In the genomic region with DNA sequence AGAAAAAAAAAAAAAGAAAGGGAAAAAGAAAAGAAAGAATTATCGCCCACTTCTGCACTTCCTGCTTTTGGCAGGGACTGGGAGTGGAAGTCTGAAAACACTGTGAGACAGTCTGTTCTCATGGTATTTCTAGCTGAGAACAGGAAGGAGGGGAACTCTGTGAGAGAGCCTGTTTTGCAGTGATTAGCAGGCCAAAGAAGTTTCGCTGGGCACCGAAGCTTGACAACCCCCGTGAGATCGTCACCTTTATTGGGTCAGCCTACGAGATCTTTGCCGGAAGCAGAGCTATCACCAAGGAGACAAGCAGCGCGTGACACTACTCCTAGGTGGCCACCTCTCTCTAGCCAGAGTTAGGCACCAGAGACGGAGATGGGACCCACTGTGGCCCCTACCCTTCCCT, we compare ENCODE assay signal across 8 mouse cellular contexts.
DNase-seq lines count a peak whose midpoint lies in the region; ATAC-seq lines count a peak whose summit lies in the region.

No protein-coding gene starts in this region.

- H3K27ac ChIP-seq in heart, embryonic 13.5 days (replicated peaks), result peak overlapping the region; percentile 61
- no peak overlapping the region for H3K27ac ChIP-seq in liver, embryonic 13.5 days

- H3K36me3 ChIP-seq in heart, embryonic 13.5 days, result no peaks in the 10 kb centered on the region
- no peaks in the 10 kb centered on the region for H3K36me3 ChIP-seq in liver, embryonic 13.5 days
- no peaks in the 10 kb centered on the region for H3K36me3 ChIP-seq in splenic B cell, adult 2 months (ENCODE audit: control insufficient read depth, insufficient read depth, low read length, poor library complexity, severe bottlenecking)

- WGBS in heart, embryonic 13.5 days, result 47% methylated on average over 10 of the region's 10 CpGs
- WGBS in liver, embryonic 13.5 days (ENCODE audit: insufficient replicate concordance), result 11% methylated on average over 10 of the region's 10 CpGs

- no peaks in the 10 kb centered on the region for H3K9me3 ChIP-seq in heart, embryonic 13.5 days
- H3K9me3 ChIP-seq in liver, embryonic 13.5 days (replicated peaks), result no peaks in the 10 kb centered on the region

- peak overlapping the region; percentile 47 for H3K4me2 ChIP-seq in heart, embryonic 13.5 days
- peak overlapping the region; percentile 42 for H3K4me2 ChIP-seq in liver, embryonic 13.5 days

- peak overlapping the region; percentile 14; the same call in 1 of the 2 replicates for H3K4me3 ChIP-seq in heart, embryonic 13.5 days
- H3K4me3 ChIP-seq in liver, embryonic 13.5 days (replicated peaks), result peak overlapping the region; percentile 10; the same call in 1 of the 2 replicates

- DNase-seq in layer of hippocampus, adult 11-12 months (ENCODE audit: low spot score), result peak; percentile 40
- DNase-seq in layer of hippocampus, postnatal 25 days (ENCODE audit: extremely low spot score in 1 of 2, low spot score in 1 of 2), result no peak
- DNase-seq in MN1 (ENCODE audit: low spot score), result peak; percentile 9
- no peak for DNase-seq in liver, embryonic 13.5 days
- peak; percentile 87 for DNase-seq in splenic B cell, adult 2 months (ENCODE audit: low read depth, low spot score)
- DNase-seq in urinary bladder, adult 2 months (ENCODE audit: low spot score), result no peak

- peaks cover 7% of the 10 kb centered on the region; the same call in 1 of the 2 replicates for H3K4me1 ChIP-seq in heart, embryonic 13.5 days
- no peaks in the 10 kb centered on the region for H3K4me1 ChIP-seq in liver, embryonic 13.5 days (replicated peaks)

- no peak for ATAC-seq in heart, embryonic 13.5 days (ENCODE audit: extremely low read depth, insufficient number of reproducible peaks, low FRiP score, low TSS enrichment)
- no peak for ATAC-seq in liver, embryonic 13.5 days (ENCODE audit: low read depth)
- no peak for ATAC-seq in inflammation-experienced regulatory T-cells, adult 6 months

- H3K9ac ChIP-seq in heart, embryonic 13.5 days, result peak overlapping the region; percentile 45; the same call in 1 of the 2 replicates
- no peak overlapping the region for H3K9ac ChIP-seq in liver, embryonic 13.5 days

- no peaks in the 10 kb centered on the region for H3K27me3 ChIP-seq in heart, embryonic 13.5 days (replicated peaks)
- H3K27me3 ChIP-seq in liver, embryonic 13.5 days, result no peaks in the 10 kb centered on the region
- no peaks in the 10 kb centered on the region for H3K27me3 ChIP-seq in splenic B cell, adult 2 months (ENCODE audit: control insufficient read depth, insufficient read depth, low read length, poor library complexity, severe bottlenecking)

Comparison
In these comparisons a context has a peak if more than half of its experiments do, and no peak if none do; other contexts are left out.
1. DNase-seq: peak in layer of hippocampus, adult 11-12 months (single experiment), MN1 (single experiment) and splenic B cell, adult 2 months (single experiment); none in layer of hippocampus, postnatal 25 days (0 of 2), liver, embryonic 13.5 days (single experiment) and urinary bladder, adult 2 months (single experiment).